Mouse (Mus musculus) embryonic stem cell, embryonic (primary cell): Measurements from ENCODE around the gene Lamc1.

Experiments
- CTCF ChIA-PET, 4 experiments: fragments of 300-600 bp in 2 of 4; fragments of 350-600 bp in 2 of 4; sonication (Branson Sonifier 250); formaldehyde crosslinking; loops; one replicate each; lab custom pipeline; 2022; ENCODE audit warnings: inconsistent platforms in 2 of 4; lab: Charles Lee
- POLR2A ChIA-PET, 4 experiments: fragments of 300-600 bp in 2 of 4; fragments of 350-600 bp in 2 of 4; sonication (Branson Sonifier 250); formaldehyde crosslinking; loops; one replicate each; lab custom pipeline; 2022; ENCODE audit warnings: antibody characterized with exemption in 4 of 4, inconsistent platforms in 1 of 4; lab: Charles Lee

The Lamc1 gene

GRCm38 (mm10) chr1:153210198-153210597 is 122.4 kb downstream of the Lamc1 start:
- POLR2A ChIA-PET = interaction anchor here in 2 of 4 experiments (0.6 to 2.3 kb wide), 8 partner anchors 9 to 209 kb away, joined by 3 to 9 read pairs (median 4); no protein-coding TSS in a partner anchor
- CTCF ChIA-PET = interaction anchor here in 2 of 4 experiments (0.6 to 0.7 kb wide), 2 partner anchors 24 to 122 kb away, joined by 3 to 11 read pairs; partner anchors contain the start of genes Lamc1 (in 1 of the 2) and Lamc2 (in 1 of the 2)

- ChIA-PET POLR2A (interaction anchor here in 2 of 4 experiments (0.8 to 2.5 kb wide), 7 partner anchors 11 to 213 kb away, joined by 3 to 11 read pairs (median 6); no protein-coding TSS in a partner anchor), CTCF (no interaction called here)
Observed at GRCm38 (mm10) chr1:153202195-153202594, 130.4 kb downstream of the Lamc1 start.

GRCm38 (mm10) chr1:153201448-153201847 is 131.1 kb downstream of the Lamc1 start:
- ChIA-PET POLR2A (interaction anchor here (0.7 to 2.5 kb wide), 22 partner anchors 9 to 302 kb away, joined by 3 to 11 read pairs (median 5); partner anchors contain the start of gene Lamc2 (in 1 of the 4)), CTCF (interaction anchor here in 1 of 4 experiments (0.6 to 0.8 kb wide), 2 partner anchors 27 to 411 kb away, joined by 3 to 4 read pairs; no protein-coding TSS in a partner anchor)

GRCm38 (mm10) chr1:153197316-153197850 is 135.2 kb downstream of the Lamc1 start:
- ChIA-PET CTCF (no interaction called here), POLR2A (interaction anchor here in 2 of 4 experiments (0.7 to 2.0 kb wide), 8 partner anchors 17 to 209 kb away, joined by 3 to 9 read pairs (median 4); no protein-coding TSS in a partner anchor)

GRCm38 (mm10) chr1:153192945-153193344 is 139.6 kb downstream of the Lamc1 start:
- POLR2A ChIA-PET = interaction anchor here in 1 of 4 experiments (0.6 to 1.3 kb wide), 3 partner anchors 23 to 377 kb away, joined by 3 read pairs; no protein-coding TSS in a partner anchor
- CTCF ChIA-PET = no interaction called here

- CTCF ChIA-PET = no interaction called here
- POLR2A ChIA-PET = interaction anchor here in 2 of 4 experiments (0.6 to 1.3 kb wide), 4 partner anchors 9 to 377 kb away, joined by 3 to 10 read pairs (median 3); no protein-coding TSS in a partner anchor
Observed at GRCm38 (mm10) chr1:153192379-153192778, 140.2 kb downstream of the Lamc1 start.

- POLR2A ChIA-PET = interaction anchor here (0.6 to 2.1 kb wide), 8 partner anchors 9 to 557 kb away, joined by 3 to 11 read pairs (median 4); no protein-coding TSS in a partner anchor
- CTCF ChIA-PET = interaction anchor here in 1 of 4 experiments (0.6 kb wide), 1 partner anchor 28 kb away, joined by 4 read pairs; no protein-coding TSS in a partner anchor
Observed at GRCm38 (mm10) chr1:153191943-153192329, 140.7 kb downstream of the Lamc1 start.

- CTCF ChIA-PET = interaction anchor here in 3 of 4 experiments (0.6 kb wide), 3 partner anchors 29 to 540 kb away, joined by 4 to 7 read pairs (median 5); no protein-coding TSS in a partner anchor
- POLR2A ChIA-PET = interaction anchor here (0.6 to 2.1 kb wide), 21 partner anchors 9 to 557 kb away, joined by 3 to 11 read pairs (median 3); partner anchors contain the start of gene Shcbp1l (in 1 of the 4)
Observed at GRCm38 (mm10) chr1:153191237-153191942, 141.2 kb downstream of the Lamc1 start.

GRCm38 (mm10) chr1:153188081-153188480 is 144.5 kb downstream of the Lamc1 start:
- CTCF ChIA-PET = no interaction called here
- POLR2A ChIA-PET = interaction anchor here in 2 of 4 experiments (0.6 to 1.7 kb wide), 6 partner anchors 12 to 145 kb away, joined by 3 to 4 read pairs (median 3); partner anchors contain the start of gene Lamc1 (in 1 of the 2)

GRCm38 (mm10) chr1:153185828-153186803 is 146.5 kb downstream of the Lamc1 start, which contains the start of gene Lamc2:
Lamc2 (minus strand) TSS chr1:153186447.
- CTCF ChIA-PET = interaction anchor here in 1 of 4 experiments (0.5 kb wide), 1 partner anchor 25 kb away, joined by 3 read pairs; no protein-coding TSS in a partner anchor
- POLR2A ChIA-PET = interaction anchor here in 2 of 4 experiments (1.0 to 2.8 kb wide), 7 partner anchors 7 to 163 kb away, joined by 3 to 20 read pairs (median 7); no protein-coding TSS in a partner anchor

GRCm38 (mm10) chr1:153180586-153181289 is 151.8 kb downstream of the Lamc1 start:
- ChIA-PET CTCF (no interaction called here), POLR2A (interaction anchor here (0.6 to 2.2 kb wide), 21 partner anchors 8 to 206 kb away, joined by 3 to 11 read pairs (median 3); partner anchors contain the start of gene Lamc1 (in 1 of the 4))

GRCm38 (mm10) chr1:153180160-153180559 is 152.4 kb downstream of the Lamc1 start:
- POLR2A ChIA-PET = interaction anchor here in 2 of 4 experiments (0.6 to 2.2 kb wide), 17 partner anchors 11 to 307 kb away, joined by 3 to 11 read pairs (median 3); partner anchors contain the start of gene Dhx9 (in 1 of the 2)
- CTCF ChIA-PET = no interaction called here

GRCm38 (mm10) chr1:153174801-153175200 is 157.8 kb downstream of the Lamc1 start:
- CTCF ChIA-PET = interaction anchor here in 2 of 4 experiments (0.6 to 1.6 kb wide), 2 partner anchors 26 to 73 kb away, joined by 3 to 4 read pairs; no protein-coding TSS in a partner anchor

GRCm38 (mm10) chr1:153173276-153173675 is 159.3 kb downstream of the Lamc1 start:
- POLR2A ChIA-PET = interaction anchor here in 2 of 4 experiments (0.9 to 3.9 kb wide), 12 partner anchors 8 to 77 kb away, joined by 3 to 20 read pairs (median 4); partner anchors contain the start of gene Lamc2 (in 2 of the 2)
- CTCF ChIA-PET = no interaction called here

More at GRCm38 (mm10) chr1:153174801-153175200, 157.8 kb downstream of the Lamc1 start:
- POLR2A ChIA-PET = interaction anchor here in 3 of 4 experiments (0.6 to 3.9 kb wide), 6 partner anchors 11 to 50 kb away, joined by 3 to 20 read pairs (median 4); partner anchors contain the start of gene Lamc2 (in 1 of the 3)

GRCm38 (mm10) chr1:153172291-153172731 is 160.3 kb downstream of the Lamc1 start:
- POLR2A ChIA-PET = interaction anchor here in 2 of 4 experiments (0.7 to 3.9 kb wide), 17 partner anchors 9 to 402 kb away, joined by 3 to 20 read pairs (median 4); partner anchors contain the start of gene Lamc2 (in 2 of the 2)
- CTCF ChIA-PET = interaction anchor here in 1 of 4 experiments (0.5 to 0.6 kb wide), 2 partner anchors 91 to 405 kb away, joined by 3 to 8 read pairs; no protein-coding TSS in a partner anchor

GRCm38 (mm10) chr1:153171011-153171410 is 161.6 kb downstream of the Lamc1 start:
- ChIA-PET CTCF (no interaction called here), POLR2A (no interaction called here)
